Mouse (Mus musculus) thymus, adult 2 months (tissue): ENCODE data around the gene Actr8. TPM values are rescaled to one million over a fixed set of nuclear protein-coding genes. Genes with fewer than 3 reads are reported as not detected.

Experiments
- DNase-seq: peaks from one replicate; pipeline ENCODE4 v3.0.0; 2021
- H3K27ac ChIP-seq: fragments of 200-500 bp; 2 replicates; pipeline ENCODE4 v1.5.1; 2012; ENCODE audit warnings: low read length, control low read depth; ENCODE audit not compliant: control insufficient read depth, insufficient read depth
- H3K27me3 ChIP-seq: fragments of 200-500 bp; 2 replicates; pipeline ENCODE4 v1.6.1; 2012; ENCODE audit warnings: mild to moderate bottlenecking, low read length, moderate library complexity, mixed read lengths; ENCODE audit not compliant: control insufficient read depth, insufficient read depth
- H3K36me3 ChIP-seq: fragments of 200-500 bp; 2 replicates; pipeline ENCODE4 v1.6.1; 2012; ENCODE audit warnings: mild to moderate bottlenecking, low read length, moderate library complexity; ENCODE audit not compliant: control insufficient read depth, insufficient read depth
- H3K4me1 ChIP-seq: fragments of 200-500 bp; replicated peaks from 2 replicates; pipeline ENCODE4 v1.6.1; 2012; ENCODE audit warnings: low read length; ENCODE audit not compliant: control insufficient read depth, insufficient read depth
- H3K4me3 ChIP-seq: fragments of 200-500 bp; 2 replicates; pipeline ENCODE4 v1.5.1; 2012; ENCODE audit warnings: mild to moderate bottlenecking, low read length, control low read depth, moderate library complexity; ENCODE audit not compliant: control insufficient read depth, insufficient read depth
- CTCF ChIP-seq: fragments of 200-500 bp; IDR thresholded peaks from 2 replicates; pipeline ENCODE4 v1.5.1; 2012; ENCODE audit warnings: mild to moderate bottlenecking, control low read depth, low read length, moderate library complexity, borderline replicate concordance; ENCODE audit not compliant: control insufficient read depth, poor library complexity, insufficient read depth; ENCODE audit errors: extremely low read depth
- POLR2A ChIP-seq: fragments of 200-500 bp; IDR thresholded peaks from 2 replicates; pipeline ENCODE4 v1.6.1; 2012; ENCODE audit warnings: mild to moderate bottlenecking, low read length, control low read depth, moderate library complexity; ENCODE audit not compliant: control insufficient read depth, poor library complexity, insufficient read depth; ENCODE audit errors: extremely low read depth
- WGBS: fragments of 180-500 bp; shearing (Covaris S2); methylation state at CpG from one replicate; pipeline ENCODE4 v1.1.7; 2018; 5-methylcytosine and 5-hydroxymethylcytosine counted together
- polyA plus RNA-seq: library from polyadenylated mRNA; depleted of rRNA; stranded (reverse); fragments of >200 nt; gene quantifications from 2 replicates; pipeline ENCODE4 v1.2.3, GENCODE M21; 2012; rRNA removed

Actr8 gene
- polyA plus RNA-seq: 27.8 and 30.2 TPM in 2 replicates

GRCm38 (mm10) chr14:29978254-29979204, at the start of gene Actr8:
Gene Actr8 (plus strand): TSS chr14:29978337.
- H3K27ac ChIP-seq: peak within 1 kb of the TSS; percentile 42; the same call in 1 of the 2 replicates
- no peaks in the 10 kb centered on the region for H3K27me3 ChIP-seq
- H3K4me1 ChIP-seq: peaks cover 3% of the 10 kb centered on the region
- peak within 1 kb of the TSS; percentile 87 for H3K4me3 ChIP-seq
- DNase-seq: peak; percentile 91
- TF ChIP-seq CTCF (0 out of 2 replicates have a peak, but pooled peaks have one; percentile 38), POLR2A (peak; percentile 36; the same call in 1 of the 2 replicates)
- H3K36me3 ChIP-seq: peaks cover 35% of the 10 kb centered on the region
- 0% methylated on average over 44 of the region's 44 CpGs for WGBS

GRCm38 (mm10) chr14:29928966-29929365, 49.2 kb upstream of the Actr8 start:
- WGBS: 83% methylated on average over 4 of the region's 4 CpGs
- Histone ChIP-seq H3K36me3 (no peaks in the 10 kb centered on the region), H3K4me3 (no peak overlapping the region), H3K27ac (no peak overlapping the region), H3K27me3 (no peaks in the 10 kb centered on the region), H3K4me1 (no peaks in the 10 kb centered on the region)
- no peak for DNase-seq
- TF ChIP-seq CTCF (no peak), POLR2A (no peak)

GRCm38 (mm10) chr14:29935516-29935915, 42.6 kb upstream of the Actr8 start:
- no peak overlapping the region for H3K4me3 ChIP-seq
- no peak for TF ChIP-seq CTCF
- no peaks in the 10 kb centered on the region for H3K36me3 ChIP-seq
- no peak overlapping the region for H3K27ac ChIP-seq
- H3K27me3 ChIP-seq: no peaks in the 10 kb centered on the region
- no peaks in the 10 kb centered on the region for H3K4me1 ChIP-seq
- DNase-seq: no peak
- 67% methylated on average over 5 of the region's 5 CpGs for WGBS

GRCm38 (mm10) chr14:29937466-29937865, 40.7 kb upstream of the Actr8 start:
- 92% methylated on average over 15 of the region's 15 CpGs for WGBS

GRCm38 (mm10) chr14:29939600-29940312, 38.4 kb upstream of the Actr8 start:
- no peak for TF ChIP-seq POLR2A
- TF ChIP-seq CTCF: no peak
- Histone ChIP-seq H3K4me3 (no peak overlapping the region), H3K36me3 (no peaks in the 10 kb centered on the region), H3K27me3 (no peaks in the 10 kb centered on the region), H3K27ac (no peak overlapping the region), H3K4me1 (no peaks in the 10 kb centered on the region)
- WGBS: 62% methylated on average over 20 of the region's 20 CpGs
- DNase-seq: no peak

More at GRCm38 (mm10) chr14:29937466-29937865, 40.7 kb upstream of the Actr8 start:
- no peak overlapping the region for H3K27ac ChIP-seq
- H3K36me3 ChIP-seq: no peaks in the 10 kb centered on the region
- TF ChIP-seq POLR2A (no peak), CTCF (no peak)
- no peaks in the 10 kb centered on the region for H3K4me1 ChIP-seq
- H3K4me3 ChIP-seq: no peak overlapping the region
- DNase-seq: no peak
- H3K27me3 ChIP-seq: no peaks in the 10 kb centered on the region

GRCm38 (mm10) chr14:29940313-29940812, 37.8 kb upstream of the Actr8 start:
- WGBS: 42% methylated on average over 10 of the region's 10 CpGs
- Histone ChIP-seq H3K4me3 (no peak overlapping the region), H3K36me3 (no peaks in the 10 kb centered on the region), H3K4me1 (no peaks in the 10 kb centered on the region), H3K27me3 (no peaks in the 10 kb centered on the region), H3K27ac (no peak overlapping the region)
- no peak for DNase-seq
- TF ChIP-seq POLR2A (no peak), CTCF (no peak)
